Mouse (Mus musculus) layer of hippocampus, postnatal 10 days (tissue): ENCODE results near the gene Ahdc1. TPM values are rescaled to one million over a fixed set of nuclear protein-coding genes. Genes with fewer than 3 reads are reported as not detected.

Experiments used
- DNase-seq, 2 experiments: peaks; one replicate each; pipeline ENCODE4 v3.0.0; 2021; ENCODE audit warnings: low spot score in 2 of 2
- total RNA-seq, 2 experiments: library from RNA; stranded (reverse); gene quantifications; 2 replicates each; pipeline ENCODE4 v1.2.3; 2021

Ahdc1 gene
- total RNA-seq, 2 experiments from 2014 or later, result 98.1 to 103 TPM

- no peak for DNase-seq
Observed at GRCm38 (mm10) chr4:133016677-133017415, 5.8 kb downstream of the Ahdc1 start.

- no peak for DNase-seq
Observed at GRCm38 (mm10) chr4:133017597-133018262, 6.7 kb downstream of the Ahdc1 start.

GRCm38 (mm10) chr4:133018263-133018798 is 7.3 kb downstream of the Ahdc1 start:
- DNase-seq, result no peak

GRCm38 (mm10) chr4:133020721-133021120 is 9.7 kb downstream of the Ahdc1 start:
- no peak for DNase-seq

GRCm38 (mm10) chr4:133021181-133021671 is 10.2 kb downstream of the Ahdc1 start:
- no peak for DNase-seq

GRCm38 (mm10) chr4:133022217-133022616 is 11.2 kb downstream of the Ahdc1 start:
- DNase-seq, result no peak

- peak in 1 of 2 experiments; percentile 35 for DNase-seq
Observed at GRCm38 (mm10) chr4:133022954-133023635, 12.0 kb downstream of the Ahdc1 start.

- peak in 1 of 2 experiments; percentile 31 for DNase-seq
Observed at GRCm38 (mm10) chr4:133023636-133024035, 12.6 kb downstream of the Ahdc1 start.

- peak in 1 of 2 experiments; percentile 22 for DNase-seq
Observed at GRCm38 (mm10) chr4:133024404-133024803, 13.3 kb downstream of the Ahdc1 start.

GRCm38 (mm10) chr4:133024969-133025685 is 14.1 kb downstream of the Ahdc1 start:
- DNase-seq, result peak in 1 of 2 experiments; percentile 59

- peak in 1 of 2 experiments; percentile 15 for DNase-seq
Observed at GRCm38 (mm10) chr4:133026272-133026671, 15.2 kb downstream of the Ahdc1 start.

GRCm38 (mm10) chr4:133026826-133027375 is 15.8 kb downstream of the Ahdc1 start:
- no peak for DNase-seq

GRCm38 (mm10) chr4:133027721-133028120 is 16.7 kb downstream of the Ahdc1 start:
- no peak for DNase-seq

GRCm38 (mm10) chr4:133028193-133028592 is 17.1 kb downstream of the Ahdc1 start:
- DNase-seq, result no peak

GRCm38 (mm10) chr4:133028875-133029274 is 17.8 kb downstream of the Ahdc1 start:
- DNase-seq, result no peak

- no peak for DNase-seq
Observed at GRCm38 (mm10) chr4:133032410-133033095, 21.5 kb downstream of the Ahdc1 start.

GRCm38 (mm10) chr4:133034478-133034877 is 23.4 kb downstream of the Ahdc1 start:
- no peak for DNase-seq

GRCm38 (mm10) chr4:133035446-133035845 is 24.4 kb downstream of the Ahdc1 start:
- no peak for DNase-seq

GRCm38 (mm10) chr4:133035946-133036345 is 24.9 kb downstream of the Ahdc1 start:
- DNase-seq, result no peak

- DNase-seq, result no peak
Observed at GRCm38 (mm10) chr4:133037293-133037692, 26.2 kb downstream of the Ahdc1 start.
